Mouse (Mus musculus) small intestine, adult 2 months (tissue): ENCODE results near the gene Akap8. TPM values are rescaled to one million over a fixed set of nuclear protein-coding genes. Genes with fewer than 3 reads are reported as not detected.
A peak's percentile ranks its signal among the peaks of the same experiment; 100 is the strongest.

Experiments
- H3K27ac ChIP-seq: fragments of 200-500 bp; 2 replicates; pipeline ENCODE4 v1.5.1; 2012; ENCODE audit warnings: low read depth, low read length, control low read depth, inconsistent platforms; ENCODE audit not compliant: insufficient read depth
- H3K27me3 ChIP-seq: fragments of 200-500 bp; 2 replicates; pipeline ENCODE4 v1.6.1; 2012; ENCODE audit warnings: mild to moderate bottlenecking, moderate library complexity, low read length, inconsistent platforms; ENCODE audit not compliant: control insufficient read depth, insufficient read depth
- H3K36me3 ChIP-seq: fragments of 200-500 bp; 2 replicates; pipeline ENCODE4 v1.6.1; 2012; ENCODE audit warnings: mild to moderate bottlenecking, low read length, control low read depth, inconsistent platforms; ENCODE audit not compliant: control insufficient read depth, insufficient read depth
- H3K4me1 ChIP-seq: fragments of 200-500 bp; 2 replicates; pipeline ENCODE4 v1.6.1; 2012; ENCODE audit warnings: low read length, inconsistent platforms, mixed read lengths; ENCODE audit not compliant: control insufficient read depth, insufficient read depth, insufficient read length
- H3K4me3 ChIP-seq: fragments of 200-500 bp; 2 replicates; pipeline ENCODE4 v1.5.1; 2012; ENCODE audit warnings: low read depth, mild to moderate bottlenecking, control low read depth, inconsistent platforms, low read length, moderate library complexity
- CTCF ChIP-seq: fragments of 200-500 bp; IDR thresholded peaks from 2 replicates; pipeline ENCODE4 v1.5.1; 2012; ENCODE audit warnings: low read depth, mild to moderate bottlenecking, control low read depth, inconsistent platforms, low read length, moderate library complexity, mixed read lengths; ENCODE audit not compliant: insufficient replicate concordance, insufficient read length; ENCODE audit errors: extremely low read depth
- POLR2A ChIP-seq: fragments of 200-500 bp; IDR thresholded peaks from 2 replicates; pipeline ENCODE4 v1.6.1; 2012; ENCODE audit warnings: low read depth, mild to moderate bottlenecking, control low read depth, inconsistent platforms, low read length, moderate library complexity
- WGBS: fragments of 180-500 bp; shearing (Covaris S2); methylation state at CpG from one replicate; pipeline ENCODE4 v1.1.7; 2018; 5-methylcytosine and 5-hydroxymethylcytosine counted together
- polyA plus RNA-seq: library from polyadenylated mRNA; depleted of rRNA; stranded (reverse); fragments of >200 nt; gene quantifications from 2 replicates; pipeline ENCODE4 v1.2.3, GENCODE M21; 2012

Akap8 gene
- polyA plus RNA-seq, 1 experiment: 28.6 TPM

DNA sequence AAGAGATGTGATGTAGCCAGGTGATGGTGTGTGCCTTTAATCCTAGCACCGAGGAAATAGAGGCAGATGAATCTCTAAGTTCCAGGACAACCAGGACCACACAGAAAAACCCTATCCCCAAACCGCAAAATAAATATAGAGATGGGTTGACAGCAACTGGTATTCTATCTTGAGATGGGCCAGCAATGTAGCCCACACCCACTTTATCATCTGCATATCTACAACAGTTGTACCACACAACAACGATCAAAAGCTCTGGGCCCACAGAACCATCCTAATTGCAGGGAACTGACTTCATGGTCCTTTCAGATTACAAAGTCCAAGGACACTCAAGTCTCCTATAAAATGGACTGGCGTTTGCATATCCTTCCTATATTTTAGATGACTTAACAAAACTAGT is 13.1 kb downstream of the Akap8 start:
- 64% methylated on average over 4 of the region's 4 CpGs for WGBS
- no peak for TF ChIP-seq POLR2A
- no peak for TF ChIP-seq CTCF
- no peak overlapping the region for H3K4me3 ChIP-seq
- H3K27me3 ChIP-seq: no peaks in the 10 kb centered on the region
- H3K4me1 ChIP-seq: no peaks in the 10 kb centered on the region
- H3K36me3 ChIP-seq: peaks cover 79% of the 10 kb centered on the region
- H3K27ac ChIP-seq: no peak overlapping the region

DNA sequence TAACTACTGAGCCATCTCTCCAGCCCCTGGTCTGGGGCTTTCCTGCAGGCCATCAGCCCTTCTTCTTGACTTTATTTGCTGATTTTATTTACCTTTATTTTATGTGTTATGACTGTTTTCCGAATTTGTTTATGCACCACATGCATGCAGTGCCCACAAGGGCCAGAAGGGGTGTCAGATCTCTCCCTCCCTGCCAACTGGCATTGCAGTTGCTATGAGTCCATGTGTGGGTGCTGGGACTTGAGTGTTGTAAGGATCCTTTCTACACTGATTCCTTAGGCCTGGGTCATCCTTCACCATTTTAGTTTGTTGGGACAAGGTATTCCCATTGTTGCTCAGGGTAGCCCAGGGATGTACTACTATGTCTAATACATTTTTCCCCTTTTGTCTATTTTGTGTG is 22.9 kb downstream of the Akap8 start:
- no peak for TF ChIP-seq POLR2A
- H3K4me1 ChIP-seq: no peaks in the 10 kb centered on the region
- H3K4me3 ChIP-seq: no peak overlapping the region
- H3K36me3 ChIP-seq: no peaks in the 10 kb centered on the region
- no peak overlapping the region for H3K27ac ChIP-seq
- 78% methylated on average over 1 of the region's 1 CpGs for WGBS
- no peaks in the 10 kb centered on the region for H3K27me3 ChIP-seq

DNA sequence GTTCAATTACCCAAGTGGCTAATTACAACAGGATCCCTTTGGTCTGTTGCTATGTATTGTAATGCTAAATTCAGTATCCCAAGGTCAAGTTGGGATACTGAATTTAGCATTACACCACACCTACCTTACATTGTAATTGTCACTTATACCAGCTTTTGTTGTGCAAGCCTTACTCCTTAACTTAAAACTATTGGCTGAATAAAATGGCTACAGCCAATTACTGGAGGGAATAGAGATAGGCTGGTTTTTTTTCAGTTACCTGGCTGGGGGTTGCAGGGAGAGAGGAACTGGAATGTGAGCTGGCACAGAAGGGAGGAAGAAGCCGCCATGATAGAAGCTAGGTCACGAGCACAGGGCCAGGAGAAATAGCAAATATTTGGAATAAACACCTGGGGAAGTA is 25.1 kb downstream of the Akap8 start:
- WGBS: 75% methylated on average over 2 of the region's 2 CpGs
- TF ChIP-seq POLR2A (no peak), CTCF (no peak)
- Histone ChIP-seq H3K36me3 (no peaks in the 10 kb centered on the region), H3K4me1 (no peaks in the 10 kb centered on the region), H3K27ac (no peak overlapping the region), H3K4me3 (no peak overlapping the region), H3K27me3 (no peaks in the 10 kb centered on the region)

DNA sequence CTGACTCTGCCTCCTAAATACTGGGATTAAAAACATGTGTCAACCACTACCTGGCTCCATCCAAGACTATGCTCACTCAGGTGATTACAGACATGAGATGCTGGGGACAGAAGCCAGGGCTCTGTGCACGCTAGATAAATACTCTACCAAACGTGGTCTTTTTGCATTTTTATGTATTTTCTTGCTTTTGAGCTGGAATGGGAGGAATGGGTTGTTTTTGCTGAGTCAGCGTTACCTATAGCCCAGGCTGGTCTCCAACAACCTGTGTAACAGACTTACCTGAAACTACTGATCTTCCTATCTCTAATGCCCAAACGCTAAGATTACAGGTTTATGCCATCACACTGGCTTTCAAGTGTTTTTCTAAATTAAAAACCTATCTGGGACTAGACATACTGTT is 25.9 kb downstream of the Akap8 start:
- H3K4me1 ChIP-seq: no peaks in the 10 kb centered on the region
- TF ChIP-seq POLR2A: no peak
- TF ChIP-seq CTCF: no peak
- WGBS: 83% methylated on average over 4 of the region's 4 CpGs
- H3K27me3 ChIP-seq: no peaks in the 10 kb centered on the region
- no peak overlapping the region for H3K4me3 ChIP-seq
- H3K36me3 ChIP-seq: no peaks in the 10 kb centered on the region
- no peak overlapping the region for H3K27ac ChIP-seq

DNA sequence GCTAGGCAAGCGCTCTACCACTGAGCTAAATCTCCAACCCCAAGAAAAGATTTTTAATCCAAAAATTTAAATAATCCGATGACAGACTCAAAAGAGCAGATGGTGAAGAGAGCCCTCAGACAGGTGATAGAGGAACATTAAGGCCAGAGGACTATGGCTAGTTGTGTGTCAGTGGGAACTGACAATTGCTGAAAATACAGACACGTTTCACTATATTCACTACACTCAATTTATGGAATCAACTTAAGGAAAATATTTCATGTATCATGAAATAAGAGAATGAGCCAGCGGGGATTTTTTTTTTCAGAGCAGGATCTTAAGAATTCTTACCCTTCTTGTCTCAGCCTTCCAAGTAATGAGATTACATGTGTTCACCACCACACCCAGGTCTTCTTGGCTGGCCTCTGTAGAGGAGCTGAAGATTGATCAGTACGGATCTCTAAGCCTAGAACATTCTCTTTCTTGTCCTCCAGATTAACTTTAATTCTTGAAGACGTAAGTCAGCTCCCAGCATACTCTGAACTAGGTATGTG is 35.8 kb downstream of the Akap8 start:
- Histone ChIP-seq H3K4me1 (peaks cover 8% of the 10 kb centered on the region; the same call in 1 of the 2 replicates), H3K36me3 (no peaks in the 10 kb centered on the region), H3K27ac (peak overlapping the region; percentile 96; the same call in 1 of the 2 replicates), H3K4me3 (peak overlapping the region; percentile 97), H3K27me3 (no peaks in the 10 kb centered on the region)
- TF ChIP-seq CTCF (no peak), POLR2A (no peak)
- 21% methylated on average over 6 of the region's 6 CpGs for WGBS

DNA sequence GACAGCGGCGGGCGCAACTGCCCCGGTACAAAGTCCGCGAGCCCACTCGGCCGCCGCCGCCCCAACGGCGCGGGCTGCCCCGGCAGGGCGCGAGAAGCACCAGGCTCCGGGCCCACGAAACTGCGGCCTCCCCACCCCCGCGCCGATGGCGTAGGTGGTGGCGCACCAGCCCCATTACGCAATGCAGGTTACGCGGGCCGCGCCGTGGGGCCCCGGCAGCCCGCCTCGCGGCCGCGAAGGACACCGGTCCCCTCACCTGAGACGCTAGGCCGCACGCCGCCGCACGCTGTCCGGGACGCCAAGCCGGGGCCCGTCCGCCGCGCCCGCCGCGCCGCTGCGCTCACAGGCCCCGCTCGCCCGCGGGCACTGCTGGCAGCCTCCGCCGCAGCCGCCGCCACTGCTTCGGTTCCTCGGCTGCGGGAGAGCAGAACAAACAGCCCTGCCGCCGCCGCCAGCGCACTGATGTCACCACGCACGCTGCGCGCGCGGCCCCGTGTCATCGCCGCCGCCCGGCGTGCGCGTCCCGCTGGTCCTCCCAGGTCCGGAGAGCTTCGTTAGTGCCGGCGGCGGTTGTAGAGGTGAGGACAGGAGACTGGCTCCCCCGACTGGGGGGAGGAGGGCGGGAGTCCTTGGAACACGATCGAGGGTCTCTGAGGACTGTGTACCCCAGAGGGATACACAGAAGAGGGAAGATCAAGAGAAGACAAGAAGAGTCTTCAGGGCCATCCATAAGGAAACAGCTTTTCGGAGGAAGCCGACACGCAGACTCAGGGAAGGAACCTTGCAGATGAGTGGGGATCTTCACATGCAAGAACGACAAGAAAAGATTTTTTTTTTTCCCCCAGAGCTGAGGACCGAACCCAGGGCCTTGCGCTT is 36.5 kb downstream of the Akap8 start, which contains the start of gene Brd4:
TSS of gene Brd4 (minus strand) at position 461 of the 876 bp plus-strand sequence.
- H3K27me3 ChIP-seq: no peaks in the 10 kb centered on the region
- no peaks in the 10 kb centered on the region for H3K36me3 ChIP-seq
- under 1% methylated on average over 100 of the region's 100 CpGs for WGBS
- H3K4me1 ChIP-seq: peaks cover 10% of the 10 kb centered on the region; the same call in 1 of the 2 replicates
- H3K27ac ChIP-seq: peak within 1 kb of the TSS; percentile 96
- TF ChIP-seq POLR2A (peak; percentile 91), CTCF (no peak)
- H3K4me3 ChIP-seq: peak within 1 kb of the TSS; percentile 97

DNA sequence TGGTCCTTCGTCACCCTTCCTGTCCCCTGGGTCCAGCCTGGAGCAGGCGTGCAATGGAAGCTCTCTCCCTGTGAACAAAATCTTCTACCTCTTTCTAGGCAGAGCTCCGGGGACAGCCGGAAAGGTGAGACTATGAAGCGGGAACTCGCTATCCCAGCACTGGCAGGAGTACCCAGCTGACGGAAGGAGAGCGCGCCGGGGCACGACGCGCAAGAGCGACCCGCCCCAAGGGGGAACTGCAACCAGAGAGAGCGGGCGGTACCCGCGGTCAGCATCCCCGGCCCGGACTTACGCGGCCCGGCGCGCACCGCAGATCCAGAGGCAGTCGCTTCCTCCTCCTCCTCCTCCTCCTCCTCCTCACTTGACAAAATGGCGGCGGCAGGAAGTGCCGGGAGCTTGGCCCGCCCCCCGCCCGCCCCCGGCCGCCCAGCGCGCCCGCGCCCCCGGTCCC is 37.2 kb downstream of the Akap8 start:
- Histone ChIP-seq H3K4me3 (peak overlapping the region; percentile 97), H3K27me3 (no peaks in the 10 kb centered on the region), H3K4me1 (peaks cover 10% of the 10 kb centered on the region; the same call in 1 of the 2 replicates), H3K36me3 (no peaks in the 10 kb centered on the region), H3K27ac (peak overlapping the region; percentile 96)
- 1% methylated on average over 37 of the region's 41 CpGs for WGBS
- no peak for TF ChIP-seq POLR2A
- no peak for TF ChIP-seq CTCF
